Mouse (Mus musculus): ENCODE data around the gene Hoxc5. TPM values are rescaled to one million over a fixed set of nuclear protein-coding genes. Genes with fewer than 3 reads are reported as not detected.

The Hoxc5 gene
- polyA plus RNA-seq, 1 experiment, result 1.6 TPM

GRCm38 (mm10) chr15:103010112-103010846 lies 43.0 kb downstream of the Hoxc5 start:
- H3K36me3 ChIP-seq (ENCODE audit: control insufficient read depth, insufficient read depth), result peaks cover 17% of the 10 kb centered on the region
- H3K79me3 ChIP-seq (ENCODE audit: low read depth), result peaks cover 22% of the 10 kb centered on the region
- peaks cover 51% of the 10 kb centered on the region for H3K79me2 ChIP-seq (ENCODE audit: control insufficient read depth, insufficient read depth)
- TF ChIP-seq USF1 (IDR thresholded peaks at IDR 0.05; ENCODE audit: low read depth), result no peak
- TF ChIP-seq MYOG (IDR thresholded peaks at IDR 0.05; ENCODE audit: control insufficient read depth, extremely low read depth, insufficient read length), result no peak
- TF ChIP-seq CTCF (IDR thresholded peaks at IDR 0.05; ENCODE audit: control insufficient read depth, insufficient read depth, insufficient read length), result no peak
- TF ChIP-seq MYOD1 (IDR thresholded peaks at IDR 0.05; ENCODE audit: control insufficient read depth, insufficient read length, low read depth), result no peak
- no peak for TF ChIP-seq FOSL1 (IDR thresholded peaks at IDR 0.05; ENCODE audit: insufficient read depth, low read length, poor library complexity, severe bottlenecking)
- no peak for TF ChIP-seq MAX (IDR thresholded peaks at IDR 0.05)
- TF ChIP-seq CEBPB (IDR thresholded peaks at IDR 0.05; ENCODE audit: low read depth), result no peak
- H3K4me3 ChIP-seq (ENCODE audit: insufficient read depth, poor library complexity, severe bottlenecking), result no peak overlapping the region
- H3K27me3 ChIP-seq (ENCODE audit: control insufficient read depth, insufficient read depth, insufficient read length), result no peaks in the 10 kb centered on the region
- H3ac ChIP-seq (ENCODE audit: control insufficient read depth, insufficient read length, low read depth), result no peak overlapping the region

DNA sequence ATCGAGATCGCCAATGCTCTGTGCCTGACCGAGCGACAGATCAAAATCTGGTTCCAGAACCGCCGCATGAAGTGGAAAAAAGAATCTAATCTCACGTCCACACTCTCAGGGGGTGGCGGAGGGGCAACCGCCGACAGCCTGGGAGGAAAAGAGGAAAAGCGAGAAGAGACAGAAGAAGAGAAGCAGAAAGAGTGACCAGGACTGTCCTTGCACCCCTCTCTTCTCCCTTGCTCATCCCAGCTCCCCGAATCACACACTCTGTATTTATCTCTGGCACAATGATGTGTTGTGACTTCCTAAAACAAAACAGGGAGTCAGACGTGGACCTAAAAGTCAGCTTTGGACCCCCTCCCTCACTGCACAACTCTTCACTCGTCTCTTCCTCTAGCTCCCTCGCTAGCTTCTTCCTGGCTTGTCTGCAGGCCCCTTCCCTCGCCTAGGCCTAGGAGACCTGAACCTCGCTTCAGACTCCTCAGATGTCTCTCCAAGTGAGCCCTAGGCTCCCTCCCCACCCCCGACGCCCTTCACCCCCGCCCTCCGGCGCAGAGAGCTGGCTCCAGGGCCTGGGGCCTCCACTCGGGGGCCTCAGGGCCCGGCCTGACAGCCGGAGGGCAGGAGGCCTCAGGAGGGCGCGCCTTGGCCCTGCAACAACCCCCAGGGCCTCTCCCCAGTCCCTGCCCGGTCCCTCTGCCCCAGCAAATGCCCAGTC lies 43.8 kb downstream of the Hoxc5 start:
- TF ChIP-seq MYOG (IDR thresholded peaks at IDR 0.05; ENCODE audit: control insufficient read depth, extremely low read depth, insufficient read length) (no peak), CEBPB (IDR thresholded peaks at IDR 0.05; ENCODE audit: low read depth) (no peak), USF1 (IDR thresholded peaks at IDR 0.05; ENCODE audit: low read depth) (no peak), MAX (IDR thresholded peaks at IDR 0.05) (no peak), CTCF (IDR thresholded peaks at IDR 0.05; ENCODE audit: control insufficient read depth, insufficient read depth, insufficient read length) (no peak), MYOD1 (IDR thresholded peaks at IDR 0.05; ENCODE audit: control insufficient read depth, insufficient read length, low read depth) (no peak), FOSL1 (IDR thresholded peaks at IDR 0.05; ENCODE audit: insufficient read depth, low read length, poor library complexity, severe bottlenecking) (no peak)
- Histone ChIP-seq H3K36me3 (ENCODE audit: control insufficient read depth, insufficient read depth) (peaks cover 17% of the 10 kb centered on the region), H3K79me2 (ENCODE audit: control insufficient read depth, insufficient read depth) (peaks cover 44% of the 10 kb centered on the region), H3ac (ENCODE audit: control insufficient read depth, insufficient read length, low read depth) (no peak overlapping the region), H3K4me3 (ENCODE audit: insufficient read depth, poor library complexity, severe bottlenecking) (no peak overlapping the region), H3K79me3 (ENCODE audit: low read depth) (peaks cover 21% of the 10 kb centered on the region), H3K27me3 (ENCODE audit: control insufficient read depth, insufficient read depth, insufficient read length) (no peaks in the 10 kb centered on the region)

GRCm38 (mm10) chr15:103011928-103012486 lies 44.8 kb downstream of the Hoxc5 start:
- Histone ChIP-seq H3K4me3 (ENCODE audit: insufficient read depth, poor library complexity, severe bottlenecking) (no peak overlapping the region), H3K27me3 (ENCODE audit: control insufficient read depth, insufficient read depth, insufficient read length) (no peaks in the 10 kb centered on the region)
- no peak for TF ChIP-seq MYOG (IDR thresholded peaks at IDR 0.05; ENCODE audit: control insufficient read depth, extremely low read depth, insufficient read length)
- TF ChIP-seq CTCF (IDR thresholded peaks at IDR 0.05; ENCODE audit: control insufficient read depth, insufficient read depth, insufficient read length), result no peak
- no peak for TF ChIP-seq USF1 (IDR thresholded peaks at IDR 0.05; ENCODE audit: low read depth)
- no peak for TF ChIP-seq MYOD1 (IDR thresholded peaks at IDR 0.05; ENCODE audit: control insufficient read depth, insufficient read length, low read depth)
- no peak for TF ChIP-seq MAX (IDR thresholded peaks at IDR 0.05)
- TF ChIP-seq FOSL1 (IDR thresholded peaks at IDR 0.05; ENCODE audit: insufficient read depth, low read length, poor library complexity, severe bottlenecking), result no peak
- TF ChIP-seq CEBPB (IDR thresholded peaks at IDR 0.05; ENCODE audit: low read depth), result no peak

DNA sequence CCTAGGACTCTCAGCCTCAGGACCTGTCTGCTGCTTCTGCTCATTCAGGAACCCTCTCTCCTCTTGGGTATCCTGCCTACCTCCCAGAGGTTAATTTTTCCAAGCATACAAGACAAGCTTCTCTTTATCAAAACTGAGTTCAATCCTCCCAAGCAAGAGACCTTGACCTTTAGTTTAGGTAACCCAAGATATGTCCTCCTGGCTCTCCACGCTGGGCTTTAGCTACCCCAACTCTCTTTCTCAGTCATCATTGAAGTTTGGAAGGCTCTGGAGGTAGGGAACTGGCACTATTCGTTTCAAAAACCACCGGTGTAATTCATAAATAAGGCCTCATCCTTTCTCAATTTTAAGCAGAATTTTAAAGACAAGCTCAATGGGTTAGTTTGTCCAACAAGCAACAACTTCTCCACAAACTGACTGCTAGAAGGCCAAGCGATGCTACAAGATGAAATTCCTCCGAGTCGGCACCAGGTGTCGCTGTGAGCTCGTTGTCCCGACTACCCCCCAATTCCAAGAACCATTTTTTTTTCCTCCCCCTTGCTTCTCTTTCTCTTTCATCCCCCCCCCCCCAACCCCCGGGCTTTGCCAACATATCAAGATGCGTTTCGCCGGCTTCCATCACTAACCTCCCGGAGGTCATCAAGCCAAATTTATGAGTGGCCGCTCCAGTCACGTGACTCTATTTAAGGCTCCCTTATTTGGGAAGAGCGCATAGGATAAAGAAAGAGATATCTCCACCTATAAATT lies 46.2 kb downstream of the Hoxc5 start:
- Histone ChIP-seq H3K36me3 (ENCODE audit: control insufficient read depth, insufficient read depth) (peaks cover 17% of the 10 kb centered on the region), H3K79me2 (ENCODE audit: control insufficient read depth, insufficient read depth) (peaks cover 19% of the 10 kb centered on the region), H3K4me3 (ENCODE audit: insufficient read depth, poor library complexity, severe bottlenecking) (no peak overlapping the region), H3K79me3 (ENCODE audit: low read depth) (peaks cover 5% of the 10 kb centered on the region), H3ac (ENCODE audit: control insufficient read depth, insufficient read length, low read depth) (no peak overlapping the region), H3K27me3 (ENCODE audit: control insufficient read depth, insufficient read depth, insufficient read length) (no peaks in the 10 kb centered on the region)
- TF ChIP-seq CTCF (IDR thresholded peaks at IDR 0.05; ENCODE audit: control insufficient read depth, insufficient read depth, insufficient read length) (peak; percentile 61), CEBPB (IDR thresholded peaks at IDR 0.05; ENCODE audit: low read depth) (no peak), USF1 (IDR thresholded peaks at IDR 0.05; ENCODE audit: low read depth) (peak; percentile 73), MYOD1 (IDR thresholded peaks at IDR 0.05; ENCODE audit: control insufficient read depth, insufficient read length, low read depth) (no peak)

More at GRCm38 (mm10) chr15:103011928-103012486, 44.8 kb downstream of the Hoxc5 start:
- Histone ChIP-seq H3K79me3 (ENCODE audit: low read depth) (peaks cover 15% of the 10 kb centered on the region), H3K79me2 (ENCODE audit: control insufficient read depth, insufficient read depth) (peaks cover 33% of the 10 kb centered on the region), H3ac (ENCODE audit: control insufficient read depth, insufficient read length, low read depth) (no peak overlapping the region), H3K36me3 (ENCODE audit: control insufficient read depth, insufficient read depth) (peaks cover 17% of the 10 kb centered on the region)

Data from C2C12 (cell line).